Mouse (Mus musculus): ENCODE data around the gene Ctbp1.

GRCm38 (mm10) chr5:33273777-33274084 is 1.1 kb downstream of the Ctbp1 start:
- no peak for TF ChIP-seq CTCF (IDR thresholded peaks at IDR 0.05; ENCODE audit: borderline replicate concordance, extremely low read depth, insufficient read depth, insufficient read length)
- TF ChIP-seq POLR2A (IDR thresholded peaks at IDR 0.05; ENCODE audit: borderline replicate concordance, extremely low read depth, insufficient read depth, insufficient read length, poor library complexity, severe bottlenecking), result no peak
